8 mouse cellular contexts compared by ENCODE assay signal in genomic region chr9:30314355-30315171, GRCm38 (mm10).
DNase-seq lines count a peak whose midpoint lies in the region; TF ChIP-seq lines count a peak whose summit lies in the region.

No protein-coding gene starts in this region.

- no peaks in the 10 kb centered on the region for H3K36me3 ChIP-seq in thymus, adult 2 months (ENCODE audit: control insufficient read depth, insufficient read depth, low read length)

- intact Hi-C loops in heart, postnatal 25 days (cut with DNase I): loop anchor here (5.0 kb wide), 1 partner anchor 652 kb away; no protein-coding TSS in a partner anchor
- intact Hi-C loops in gastrocnemius, postnatal 14 days (cut with DNase I; ENCODE audit: low total_unique reads): no loop called here

- no peak for TF ChIP-seq POLR2A in thymus, adult 2 months (IDR thresholded peaks at IDR 0.05; ENCODE audit: control insufficient read depth, extremely low read depth, insufficient read depth, low read length, poor library complexity)

- TF ChIP-seq CTCF in thymus, adult 2 months (IDR thresholded peaks at IDR 0.05; ENCODE audit: borderline replicate concordance, control insufficient read depth, extremely low read depth, insufficient read depth, low read length, poor library complexity): no peak

- DNase-seq in heart, adult 11 months: peak; percentile 90
- no peak for DNase-seq in heart, postnatal 25 days (ENCODE audit: low spot score)
- DNase-seq in adrenal gland, adult 2 months: peak; percentile 81
- DNase-seq in gastrocnemius, postnatal 14 days: peak; percentile 44
- peak; percentile 3 for DNase-seq in kidney, adult 11 months
- peak; percentile 17 for DNase-seq in lung, postnatal 36 days
- DNase-seq in thymus, adult 2 months: no peak
- no peak for DNase-seq in urinary bladder, postnatal 10 days (ENCODE audit: low spot score)

- no peak overlapping the region for H3K27ac ChIP-seq in thymus, adult 2 months (ENCODE audit: control insufficient read depth, insufficient read depth, low read length)

- H3K4me1 ChIP-seq in thymus, adult 2 months (replicated peaks; ENCODE audit: control insufficient read depth, insufficient read depth, low read length): no peaks in the 10 kb centered on the region

- WGBS in thymus, adult 2 months: 87% methylated on average over 15 of the region's 15 CpGs

- H3K4me3 ChIP-seq in thymus, adult 2 months (ENCODE audit: control insufficient read depth, insufficient read depth, low read length): no peak overlapping the region

- H3K27me3 ChIP-seq in thymus, adult 2 months (ENCODE audit: control insufficient read depth, insufficient read depth, low read length): no peaks in the 10 kb centered on the region

Comparison
In these comparisons a context has a peak if more than half of its experiments do, and no peak if none do; other contexts are left out.
1. DNase-seq: peak in heart, adult 11 months (single experiment), adrenal gland, adult 2 months (single experiment), gastrocnemius, postnatal 14 days (single experiment), kidney, adult 11 months (single experiment) and lung, postnatal 36 days (single experiment); none in heart, postnatal 25 days (single experiment), thymus, adult 2 months (single experiment) and urinary bladder, postnatal 10 days (single experiment).